Comparison of ENCODE assay signal across 1 mouse cellular context in the genomic region with DNA sequence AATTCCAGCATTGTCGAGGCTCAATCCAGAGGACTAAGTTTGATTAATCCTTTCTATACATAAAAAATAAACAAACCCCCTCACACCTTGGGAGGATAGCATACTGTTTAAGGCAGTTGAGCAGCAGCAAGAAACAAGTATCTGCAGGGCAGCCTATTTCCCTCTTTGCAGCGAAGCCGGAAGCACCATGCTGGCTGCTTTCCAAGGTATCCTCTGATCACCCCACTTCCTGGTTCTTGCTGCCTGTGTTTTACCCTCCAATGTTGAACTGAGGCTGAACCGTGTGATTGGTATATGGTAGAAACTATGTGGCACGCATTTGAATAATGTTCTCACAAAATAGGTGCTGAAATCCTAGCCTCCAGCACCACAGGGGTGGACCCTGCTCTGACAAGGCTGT.
TF ChIP-seq lines count a peak whose summit lies in the region.

No protein-coding gene starts in this region.

TF ChIP-seq in MEL, 35 proteins besides CTCF, POLR2A, EP300 and RAD21 (continued from another document):
- no peak for TF ChIP-seq E2F4 (IDR thresholded peaks at IDR 0.05; ENCODE audit: borderline replicate concordance, low read depth, low read length)
- peak; percentile 92 for TF ChIP-seq TBP (IDR thresholded peaks at IDR 0.05; ENCODE audit: low read depth, low read length)
- peak; percentile 81 for TF ChIP-seq MAX (IDR thresholded peaks at IDR 0.05; ENCODE audit: low read length)
- TF ChIP-seq USF2 (IDR thresholded peaks at IDR 0.05; ENCODE audit: borderline replicate concordance in 1 of 2, insufficient read depth in 1 of 2, low read depth in 1 of 2, low read length in 2 of 2), result no peak
- TF ChIP-seq HCFC1 (IDR thresholded peaks at IDR 0.05; ENCODE audit: low read depth, low read length), result peak; percentile 77
- TF ChIP-seq ZC3H11A (IDR thresholded peaks at IDR 0.05; ENCODE audit: low read depth, low read length), result no peak
- no peak for TF ChIP-seq MYC (IDR thresholded peaks at IDR 0.05; ENCODE audit: low read depth, low read length)
- no peak for TF ChIP-seq CHD2 (IDR thresholded peaks at IDR 0.05; ENCODE audit: low read length)
- TF ChIP-seq MXI1 (IDR thresholded peaks at IDR 0.05; ENCODE audit: low read depth, low read length), result peak; percentile 68; the same call in 1 of the 2 replicates
- peak; percentile 76 for TF ChIP-seq NELFE (IDR thresholded peaks at IDR 0.05; ENCODE audit: low read depth, low read length)
